Mouse (Mus musculus) ZHBTc4 (cell line): ENCODE results near the gene Son.

Experiments
- DNase-seq: peaks from one replicate; pipeline ENCODE4 v3.0.0-alpha.2; 2011; ENCODE audit warnings: low read depth, low spot score

Gene Son

GRCm38 (mm10) chr16:91647461-91648219, at the start of gene Son:
Gene Son, plus strand, starts transcription at chr16:91647506.
- DNase-seq, result peak; percentile 99

- DNase-seq, result peak; percentile 98
Observed at GRCm38 (mm10) chr16:91597672-91598010, 49.7 kb upstream of the Son start, which contains the start of gene Tmem50b. Gene Tmem50b, minus strand, starts transcription at chr16:91597800.

GRCm38 (mm10) chr16:91599242-91599641, 48.1 kb upstream of the Son start:
- no peak for DNase-seq

GRCm38 (mm10) chr16:91601081-91601480, 46.2 kb upstream of the Son start:
- DNase-seq, result no peak

GRCm38 (mm10) chr16:91601693-91602092, 45.6 kb upstream of the Son start:
- no peak for DNase-seq

- no peak for DNase-seq
Observed at GRCm38 (mm10) chr16:91605156-91605555, 42.1 kb upstream of the Son start.

GRCm38 (mm10) chr16:91606958-91607357, 40.3 kb upstream of the Son start:
- DNase-seq, result no peak

GRCm38 (mm10) chr16:91609501-91610245, 37.6 kb upstream of the Son start:
- no peak for DNase-seq

GRCm38 (mm10) chr16:91611248-91611647, 36.1 kb upstream of the Son start:
- peak; percentile 57 for DNase-seq

- no peak for DNase-seq
Observed at GRCm38 (mm10) chr16:91612525-91612924, 34.8 kb upstream of the Son start.

- no peak for DNase-seq
Observed at GRCm38 (mm10) chr16:91614552-91614951, 32.8 kb upstream of the Son start.

- DNase-seq, result peak; percentile 87
Observed at GRCm38 (mm10) chr16:91618511-91619501, 28.5 kb upstream of the Son start, which contains the start of gene Dnajc28. Gene Dnajc28, minus strand, starts transcription at chr16:91619026.

GRCm38 (mm10) chr16:91620185-91620584, 27.1 kb upstream of the Son start:
- peak; percentile 42 for DNase-seq

GRCm38 (mm10) chr16:91620991-91621390, 26.3 kb upstream of the Son start:
- peak; percentile 81 for DNase-seq

- no peak for DNase-seq
Observed at GRCm38 (mm10) chr16:91623074-91623473, 24.2 kb upstream of the Son start.

- DNase-seq, result no peak
Observed at GRCm38 (mm10) chr16:91627831-91628230, 19.5 kb upstream of the Son start.

- DNase-seq, result no peak
Observed at GRCm38 (mm10) chr16:91628673-91629072, 18.6 kb upstream of the Son start.

GRCm38 (mm10) chr16:91629749-91630148, 17.6 kb upstream of the Son start:
- no peak for DNase-seq

GRCm38 (mm10) chr16:91630584-91630983, 16.7 kb upstream of the Son start:
- peak; percentile 67 for DNase-seq

GRCm38 (mm10) chr16:91632439-91632838, 14.9 kb upstream of the Son start:
- DNase-seq, result no peak

- no peak for DNase-seq
Observed at GRCm38 (mm10) chr16:91632940-91633339, 14.4 kb upstream of the Son start.

- no peak for DNase-seq
Observed at GRCm38 (mm10) chr16:91633641-91634040, 13.7 kb upstream of the Son start.
